Mouse (Mus musculus): Measurements from ENCODE around the gene Pde4b. TPM values are rescaled to one million over a fixed set of nuclear protein-coding genes. Genes with fewer than 3 reads are reported as not detected.

Gene Pde4b
- total and polyA plus RNA-seq, 3 experiments: 0.27 TPM; not detected in 2

DNA sequence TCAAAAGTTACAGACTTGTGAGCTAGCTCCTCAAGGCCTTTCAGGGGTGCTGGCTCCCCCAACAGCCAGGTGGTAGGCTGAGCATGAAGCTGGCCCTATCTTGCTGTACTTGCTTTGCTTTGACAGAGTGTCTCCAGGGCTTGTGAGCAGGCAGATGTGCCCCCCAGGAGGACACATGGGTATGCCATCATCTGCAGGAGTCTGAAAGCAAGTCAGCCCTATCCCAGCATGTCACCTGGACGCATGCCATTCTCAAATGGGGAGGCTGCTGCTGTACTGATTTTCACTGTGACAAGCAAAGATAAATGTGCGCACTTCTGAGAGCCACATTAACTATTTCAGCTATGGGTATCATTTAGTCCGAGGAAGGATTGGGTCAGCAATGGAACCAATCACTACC lies 507.2 kb downstream of the Pde4b start:
- no peak overlapping the region for H3K4me3 ChIP-seq (ENCODE audit: low read depth, low read length)
- ATAC-seq (ENCODE audit: extremely low read depth, insufficient number of reproducible peaks, low FRiP score, poor library complexity, severe bottlenecking) (no peak), DNase-seq (ENCODE audit: low spot score) (no peak)
- H3K27me3 ChIP-seq (ENCODE audit: insufficient read depth, low read length): no peaks in the 10 kb centered on the region
- no peak for TF ChIP-seq CTCF (IDR thresholded peaks at IDR 0.05; ENCODE audit: low read depth, low read length)
- no peak for TF ChIP-seq GATA2 (IDR thresholded peaks at IDR 0.05; ENCODE audit: borderline replicate concordance, low read depth, low read length)
- H3K9me3 ChIP-seq (replicated peaks): peaks cover 24% of the 10 kb centered on the region
- H3K36me3 ChIP-seq (replicated peaks): no peaks in the 10 kb centered on the region
- H3K4me1 ChIP-seq (ENCODE audit: insufficient read depth, low read depth, low read length): no peaks in the 10 kb centered on the region

DNA sequence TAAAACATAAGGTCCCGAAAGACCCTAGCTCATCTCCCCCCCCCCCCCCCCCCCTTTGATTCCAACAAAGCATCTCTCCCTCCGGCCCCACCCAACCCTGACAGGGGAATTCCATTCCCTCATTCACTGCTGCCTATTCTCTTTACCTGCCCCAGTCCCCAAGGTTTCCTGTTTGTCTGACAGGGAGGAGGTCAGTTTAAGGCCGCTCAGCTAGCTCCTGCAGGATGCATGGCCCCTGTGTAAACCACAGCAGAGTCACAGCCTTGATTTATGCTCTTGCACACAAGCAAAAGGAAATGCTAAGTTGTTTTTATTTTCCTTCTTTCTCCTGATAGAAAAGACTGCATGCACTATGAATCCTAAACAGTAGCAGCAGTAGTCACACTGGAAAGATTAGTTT lies 516.6 kb downstream of the Pde4b start:
- no peak for TF ChIP-seq CTCF (IDR thresholded peaks at IDR 0.05; ENCODE audit: low read depth, low read length)
- no peak for TF ChIP-seq GATA1 (IDR thresholded peaks at IDR 0.05; ENCODE audit: borderline replicate concordance, low read length)
- no peak for TF ChIP-seq GATA2 (IDR thresholded peaks at IDR 0.05; ENCODE audit: borderline replicate concordance, low read depth, low read length)
- TF ChIP-seq TAL1 (conservative IDR thresholded peaks at IDR 0.05; ENCODE audit: low read depth, low read length): no peak
- TF ChIP-seq POLR2AphosphoS5 (IDR thresholded peaks at IDR 0.05; ENCODE audit: insufficient replicate concordance, low read depth, low read length): no peak
- H3K9me3 ChIP-seq (replicated peaks): peaks cover 23% of the 10 kb centered on the region
- no peaks in the 10 kb centered on the region for H3K27me3 ChIP-seq (ENCODE audit: insufficient read depth, low read length)
- no peak for DNase-seq (ENCODE audit: low spot score)
- no peaks in the 10 kb centered on the region for H3K4me1 ChIP-seq (ENCODE audit: insufficient read depth, low read depth, low read length)
- no peak for ATAC-seq (ENCODE audit: extremely low read depth, insufficient number of reproducible peaks, low FRiP score, poor library complexity, severe bottlenecking)
- H3K36me3 ChIP-seq (replicated peaks): no peaks in the 10 kb centered on the region
- H3K4me3 ChIP-seq (ENCODE audit: low read depth, low read length): no peak overlapping the region

DNA sequence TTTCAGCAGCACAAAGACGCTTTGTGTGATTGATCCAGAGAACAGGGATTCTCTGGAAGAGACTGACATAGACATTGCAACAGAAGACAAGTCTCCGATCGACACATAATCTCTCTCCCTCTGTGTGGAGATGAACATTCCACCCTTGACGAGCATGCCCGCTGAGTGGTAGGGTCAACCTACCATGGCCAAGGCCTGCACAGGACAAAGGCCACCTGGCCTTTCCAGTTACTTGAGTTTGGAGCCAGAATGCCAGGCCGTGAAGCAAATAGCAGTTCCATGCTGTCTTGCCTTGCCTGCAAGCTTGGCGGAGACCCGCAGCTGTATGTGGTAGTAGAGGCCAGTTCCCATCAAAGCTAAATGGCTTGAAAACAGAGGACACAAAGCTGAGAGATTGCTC lies 517.9 kb downstream of the Pde4b start:
- Histone ChIP-seq H3K36me3 (replicated peaks) (no peaks in the 10 kb centered on the region), H3K4me1 (ENCODE audit: insufficient read depth, low read depth, low read length) (no peaks in the 10 kb centered on the region), H3K27me3 (ENCODE audit: insufficient read depth, low read length) (no peaks in the 10 kb centered on the region), H3K4me3 (ENCODE audit: low read depth, low read length) (no peak overlapping the region), H3K9me3 (replicated peaks) (peaks cover 20% of the 10 kb centered on the region)
- TF ChIP-seq CTCF (IDR thresholded peaks at IDR 0.05; ENCODE audit: low read depth, low read length) (no peak), TAL1 (conservative IDR thresholded peaks at IDR 0.05; ENCODE audit: low read depth, low read length) (no peak), GATA2 (IDR thresholded peaks at IDR 0.05; ENCODE audit: borderline replicate concordance, low read depth, low read length) (no peak), GATA1 (IDR thresholded peaks at IDR 0.05; ENCODE audit: borderline replicate concordance, low read length) (no peak), POLR2AphosphoS5 (IDR thresholded peaks at IDR 0.05; ENCODE audit: insufficient replicate concordance, low read depth, low read length) (no peak)
- no peak for ATAC-seq (ENCODE audit: extremely low read depth, insufficient number of reproducible peaks, low FRiP score, poor library complexity, severe bottlenecking)
- no peak for DNase-seq (ENCODE audit: low spot score)

DNA sequence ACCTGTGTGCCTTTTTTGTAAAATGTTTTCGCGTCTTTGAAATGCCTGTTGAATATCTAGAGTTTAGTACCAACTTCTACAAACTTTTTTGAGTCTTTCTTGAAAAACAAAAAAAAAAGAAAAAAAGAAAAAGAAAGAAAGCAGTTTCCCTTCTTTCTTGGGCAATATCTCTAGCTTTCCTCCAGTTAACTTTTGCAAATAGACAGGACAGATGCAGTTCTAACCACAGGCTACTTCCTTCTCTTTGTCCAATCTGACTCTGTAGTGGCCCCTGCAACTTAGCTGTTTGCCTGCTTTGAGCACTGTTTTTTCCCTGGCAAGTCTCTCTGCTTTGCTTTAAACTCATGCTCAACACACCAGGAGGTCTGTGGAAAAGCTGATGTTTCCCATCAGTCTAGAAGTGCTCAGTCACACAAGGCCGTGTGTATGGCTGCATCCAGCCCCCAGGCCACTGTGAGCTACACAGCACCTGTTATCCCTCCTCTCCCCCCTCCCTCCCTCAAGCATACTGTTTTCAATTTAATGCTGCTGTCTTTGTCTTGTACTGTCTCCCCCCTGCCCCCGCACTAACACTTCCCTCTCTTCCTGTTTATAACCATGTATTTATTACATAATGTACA lies 518.5 kb downstream of the Pde4b start:
- H3K9me3 ChIP-seq (replicated peaks): peaks cover 21% of the 10 kb centered on the region
- no peaks in the 10 kb centered on the region for H3K27me3 ChIP-seq (ENCODE audit: insufficient read depth, low read length)
- TF ChIP-seq TAL1 (conservative IDR thresholded peaks at IDR 0.05; ENCODE audit: low read depth, low read length) (no peak), POLR2AphosphoS5 (IDR thresholded peaks at IDR 0.05; ENCODE audit: insufficient replicate concordance, low read depth, low read length) (no peak), GATA2 (IDR thresholded peaks at IDR 0.05; ENCODE audit: borderline replicate concordance, low read depth, low read length) (no peak), GATA1 (IDR thresholded peaks at IDR 0.05; ENCODE audit: borderline replicate concordance, low read length) (no peak), CTCF (IDR thresholded peaks at IDR 0.05; ENCODE audit: low read depth, low read length) (no peak)
- H3K4me1 ChIP-seq (ENCODE audit: insufficient read depth, low read depth, low read length): no peaks in the 10 kb centered on the region
- no peak for DNase-seq (ENCODE audit: low spot score)
- no peaks in the 10 kb centered on the region for H3K36me3 ChIP-seq (replicated peaks)
- H3K4me3 ChIP-seq (ENCODE audit: low read depth, low read length): no peak overlapping the region
- no peak for ATAC-seq (ENCODE audit: extremely low read depth, insufficient number of reproducible peaks, low FRiP score, poor library complexity, severe bottlenecking)

DNA sequence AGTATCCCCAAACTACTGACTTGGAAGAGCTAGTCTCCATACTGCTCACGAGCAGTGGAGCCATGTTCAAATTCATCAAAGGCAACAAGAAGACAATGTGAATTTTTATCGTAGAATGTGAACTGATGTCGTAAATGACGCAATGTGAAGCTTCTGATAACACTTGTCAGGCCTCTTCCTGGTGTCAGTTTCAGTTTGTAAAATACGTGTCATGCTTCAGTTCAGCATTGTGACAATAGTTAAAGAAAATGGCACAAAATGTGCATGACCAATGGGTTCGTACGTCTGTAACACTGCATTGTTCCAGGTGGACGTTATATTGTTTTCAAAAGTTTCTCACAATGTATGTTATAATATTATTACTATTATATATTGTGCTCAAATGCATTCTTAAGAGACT lies 519.5 kb downstream of the Pde4b start:
- H3K27me3 ChIP-seq (ENCODE audit: insufficient read depth, low read length): no peaks in the 10 kb centered on the region
- TF ChIP-seq GATA1 (IDR thresholded peaks at IDR 0.05; ENCODE audit: borderline replicate concordance, low read length) (no peak), GATA2 (IDR thresholded peaks at IDR 0.05; ENCODE audit: borderline replicate concordance, low read depth, low read length) (no peak), POLR2AphosphoS5 (IDR thresholded peaks at IDR 0.05; ENCODE audit: insufficient replicate concordance, low read depth, low read length) (no peak)
- no peaks in the 10 kb centered on the region for H3K4me1 ChIP-seq (ENCODE audit: insufficient read depth, low read depth, low read length)
- no peaks in the 10 kb centered on the region for H3K36me3 ChIP-seq (replicated peaks)
- DNase-seq (ENCODE audit: low spot score): no peak
- no peak overlapping the region for H3K4me3 ChIP-seq (ENCODE audit: low read depth, low read length)
- peaks cover 23% of the 10 kb centered on the region for H3K9me3 ChIP-seq (replicated peaks)
- ATAC-seq (ENCODE audit: extremely low read depth, insufficient number of reproducible peaks, low FRiP score, poor library complexity, severe bottlenecking): no peak

DNA sequence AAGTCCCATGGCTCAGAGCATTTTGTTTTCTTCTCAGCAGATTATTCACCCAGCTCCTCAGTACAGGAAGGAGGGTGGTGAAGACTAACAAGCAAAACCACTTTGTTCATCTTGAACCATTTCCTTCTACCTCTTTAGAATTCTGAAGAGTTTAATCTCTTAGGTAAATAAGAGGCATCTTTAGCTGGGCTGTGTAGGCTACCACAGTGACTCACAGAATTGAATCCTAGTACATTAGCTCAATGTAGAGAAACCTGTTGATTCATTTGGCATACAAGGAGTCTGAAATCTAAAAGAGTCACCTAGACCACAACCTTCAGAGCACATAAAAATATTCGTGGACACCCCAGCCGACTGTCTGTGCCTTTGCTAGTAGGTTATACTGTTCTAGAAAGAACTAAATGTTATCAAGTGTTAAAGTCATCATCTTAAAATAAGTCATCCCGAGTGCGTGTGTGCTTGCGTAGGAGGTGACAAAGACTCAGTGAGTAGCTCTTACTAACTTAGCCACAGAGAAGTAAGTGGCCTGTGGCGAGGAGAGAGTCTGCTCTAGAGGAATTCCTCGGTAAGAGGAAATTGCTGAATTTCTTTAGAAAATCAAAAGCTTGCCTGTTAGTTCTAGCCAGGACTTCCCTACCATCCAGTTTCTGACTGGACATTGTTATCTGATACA lies 520.5 kb downstream of the Pde4b start:
- Histone ChIP-seq H3K4me1 (ENCODE audit: insufficient read depth, low read depth, low read length) (no peaks in the 10 kb centered on the region), H3K36me3 (replicated peaks) (no peaks in the 10 kb centered on the region), H3K27me3 (ENCODE audit: insufficient read depth, low read length) (no peaks in the 10 kb centered on the region), H3K9me3 (replicated peaks) (peaks cover 24% of the 10 kb centered on the region), H3K4me3 (ENCODE audit: low read depth, low read length) (no peak overlapping the region)
- DNase-seq (ENCODE audit: low spot score) (no peak), ATAC-seq (ENCODE audit: extremely low read depth, insufficient number of reproducible peaks, low FRiP score, poor library complexity, severe bottlenecking) (no peak)
- TF ChIP-seq TAL1 (conservative IDR thresholded peaks at IDR 0.05; ENCODE audit: low read depth, low read length) (no peak), GATA1 (IDR thresholded peaks at IDR 0.05; ENCODE audit: borderline replicate concordance, low read length) (no peak), GATA2 (IDR thresholded peaks at IDR 0.05; ENCODE audit: borderline replicate concordance, low read depth, low read length) (no peak), CTCF (IDR thresholded peaks at IDR 0.05; ENCODE audit: low read depth, low read length) (no peak), POLR2AphosphoS5 (IDR thresholded peaks at IDR 0.05; ENCODE audit: insufficient replicate concordance, low read depth, low read length) (no peak)
